Mouse (Mus musculus): Measurements from ENCODE around the gene Herc4.

Herc4 gene

DNA sequence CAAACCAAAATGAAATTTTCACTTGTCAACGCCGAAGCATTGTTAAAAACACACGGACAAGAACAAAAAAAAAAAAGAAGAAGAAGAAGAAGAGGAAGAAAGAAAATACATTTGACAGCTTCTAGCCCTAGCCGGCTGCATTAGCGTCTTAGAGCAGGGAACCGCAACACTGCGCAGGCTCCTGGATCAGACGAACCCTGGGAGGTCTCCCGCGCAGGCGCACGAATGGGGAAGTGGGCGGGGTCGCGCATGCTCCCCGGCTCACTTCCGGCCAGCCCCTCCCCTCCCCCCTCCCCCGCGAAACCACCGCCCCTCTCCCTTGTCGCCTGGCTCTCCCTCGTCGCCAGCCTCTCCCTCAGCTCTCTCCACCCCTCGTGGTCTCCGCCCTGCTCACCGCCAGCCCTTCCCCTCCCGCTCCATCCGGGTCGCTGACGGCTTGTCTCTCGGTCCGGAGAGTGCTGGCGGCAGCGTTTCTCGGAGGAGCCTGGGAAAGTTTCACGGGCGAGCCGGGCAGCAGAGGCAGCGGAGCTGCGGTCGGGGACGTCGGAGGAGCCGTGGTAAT lies at the start of gene Herc4:
Gene Herc4 (plus strand): TSS at position 318 of the 562 bp plus-strand sequence.
- DNase-seq (ENCODE audit: low read depth, low spot score) = peak; percentile 88

DNA sequence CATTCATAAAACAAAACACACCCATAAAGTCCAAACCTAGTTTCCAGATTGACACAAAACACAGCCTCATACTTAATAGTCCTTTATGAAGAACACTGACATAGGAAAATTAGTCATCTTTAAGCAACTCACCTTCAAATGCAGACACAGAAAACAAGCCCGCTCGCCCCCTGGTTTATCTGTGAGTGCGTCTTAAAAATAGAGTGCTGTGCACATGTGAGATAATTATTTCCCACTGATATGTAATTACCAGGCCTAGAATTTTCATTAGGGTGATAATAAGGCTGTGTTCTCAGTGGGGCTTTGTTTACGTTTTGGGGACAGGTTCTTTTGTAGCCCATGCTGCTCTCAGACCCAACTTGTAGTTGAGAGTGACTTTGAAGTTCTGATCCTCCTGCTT lies 44.6 kb upstream of the Herc4 start:
- DNase-seq (ENCODE audit: low read depth, low spot score) = no peak

DNA sequence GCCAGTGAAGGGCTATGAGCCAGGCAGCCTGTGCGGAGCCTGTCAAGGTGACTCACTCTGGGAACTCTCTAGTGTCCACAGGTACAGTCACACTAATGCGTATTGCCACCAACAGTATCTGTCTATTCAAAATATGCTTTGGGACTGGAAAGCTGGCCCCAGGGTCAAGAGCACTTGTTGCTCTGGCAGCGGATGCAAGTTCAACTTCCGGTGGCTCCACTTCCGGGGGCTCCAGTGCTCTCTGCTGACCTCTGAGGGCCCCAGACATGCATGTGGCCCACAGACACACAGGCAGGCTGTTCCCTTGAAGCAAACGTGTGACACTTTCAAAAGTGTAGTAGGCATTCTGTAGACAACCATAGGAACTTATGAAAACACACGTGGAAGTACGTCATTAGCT lies 42.1 kb upstream of the Herc4 start:
- no peak for DNase-seq (ENCODE audit: low read depth, low spot score)

DNA sequence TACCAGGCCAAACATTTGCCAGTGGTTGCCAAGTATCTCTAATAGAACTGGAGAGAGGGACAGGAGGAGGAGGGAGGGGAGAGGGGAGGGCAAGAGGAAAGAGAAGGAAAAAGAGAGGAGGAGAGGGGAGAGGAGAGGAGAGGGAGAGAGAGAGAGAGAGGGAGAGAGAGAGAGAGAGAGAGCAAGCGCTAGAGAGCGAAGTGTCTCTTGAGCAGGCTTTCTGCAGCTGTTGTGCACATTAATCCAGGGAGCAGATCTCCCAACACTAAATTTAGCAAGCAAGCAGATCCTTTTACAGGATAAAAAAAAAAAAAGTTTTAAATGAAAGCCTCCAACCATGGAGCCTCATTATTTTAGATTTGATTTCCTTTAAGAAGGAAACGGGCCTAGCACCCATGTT lies 40.6 kb upstream of the Herc4 start:
- no peak for DNase-seq (ENCODE audit: low read depth, low spot score)

DNA sequence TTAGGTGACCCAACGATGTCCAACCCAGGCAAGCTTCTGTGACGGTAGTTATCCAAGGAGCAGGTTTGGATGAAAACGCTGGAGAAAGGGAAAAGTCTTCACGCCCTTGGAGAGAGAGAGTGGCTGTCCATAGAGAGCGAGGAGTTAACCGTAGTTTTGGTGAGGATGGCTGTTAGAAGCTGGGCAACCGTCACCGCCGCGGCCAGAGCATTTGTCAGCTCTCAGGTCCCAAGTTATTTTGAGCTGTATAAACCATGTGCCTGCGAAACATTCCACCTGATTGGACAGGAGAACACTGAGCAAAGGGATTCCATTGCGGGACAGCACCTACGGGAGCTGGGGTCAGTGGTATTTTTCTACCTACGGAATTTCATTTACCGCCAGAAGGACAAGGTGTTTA lies 39.9 kb upstream of the Herc4 start, which contains the start of gene Mypn:
Gene Mypn (minus strand): TSS at position 225 of the 400 bp plus-strand sequence.
- DNase-seq (ENCODE audit: low read depth, low spot score) = no peak

DNA sequence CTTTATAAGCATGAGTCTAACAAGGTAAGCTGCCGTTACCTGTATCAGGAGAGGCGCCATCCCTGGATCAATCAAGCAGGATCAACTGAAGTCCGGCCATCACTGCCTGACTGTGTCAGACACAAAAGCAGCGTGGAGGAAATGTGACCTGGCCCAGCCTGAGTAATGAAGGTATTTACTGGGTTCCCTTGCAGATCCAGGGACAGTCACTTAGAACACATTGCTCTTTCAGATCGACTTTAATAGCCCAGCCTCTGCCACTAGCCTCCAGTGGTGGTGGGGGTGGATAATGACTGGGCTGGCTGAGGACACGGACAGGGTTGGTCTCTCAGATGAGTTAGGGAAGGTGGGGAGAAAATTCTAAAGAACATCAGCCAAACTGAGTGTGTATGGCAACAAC lies 34.7 kb upstream of the Herc4 start:
- DNase-seq (ENCODE audit: low read depth, low spot score) = no peak

DNA sequence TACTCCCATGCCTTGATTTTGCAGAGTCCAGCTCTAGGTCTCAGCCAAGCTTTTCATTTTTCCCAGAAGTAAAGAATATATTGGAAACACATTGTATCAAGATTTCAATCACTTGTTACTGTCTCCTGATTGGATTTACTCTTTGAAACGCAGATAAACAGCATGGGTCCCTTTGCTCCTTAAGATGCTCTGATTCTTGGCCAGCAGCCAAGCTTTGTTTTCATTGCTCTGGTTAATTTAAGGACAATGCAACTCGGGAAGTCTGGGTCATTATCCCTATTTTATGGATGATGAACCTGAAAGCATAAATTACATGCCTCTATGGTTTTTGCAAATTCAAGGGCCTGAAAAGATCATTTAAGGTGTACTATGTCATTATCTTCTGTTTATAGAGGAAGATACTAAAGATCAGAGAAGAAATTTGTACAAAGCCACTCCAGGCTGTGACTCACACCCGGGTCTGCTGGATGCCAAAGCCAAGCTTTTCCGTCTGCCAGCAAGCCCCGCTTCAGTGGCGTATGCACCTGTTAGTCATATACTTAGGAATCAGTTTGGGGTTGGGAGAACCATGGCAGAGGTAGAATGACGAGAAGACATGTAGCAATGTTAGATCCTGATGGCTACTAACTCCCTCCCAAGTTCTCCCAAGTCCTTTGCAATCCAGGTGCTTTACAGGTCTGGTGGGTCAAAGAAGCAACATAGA lies 22.4 kb upstream of the Herc4 start:
- no peak for DNase-seq (ENCODE audit: low read depth, low spot score)

DNA sequence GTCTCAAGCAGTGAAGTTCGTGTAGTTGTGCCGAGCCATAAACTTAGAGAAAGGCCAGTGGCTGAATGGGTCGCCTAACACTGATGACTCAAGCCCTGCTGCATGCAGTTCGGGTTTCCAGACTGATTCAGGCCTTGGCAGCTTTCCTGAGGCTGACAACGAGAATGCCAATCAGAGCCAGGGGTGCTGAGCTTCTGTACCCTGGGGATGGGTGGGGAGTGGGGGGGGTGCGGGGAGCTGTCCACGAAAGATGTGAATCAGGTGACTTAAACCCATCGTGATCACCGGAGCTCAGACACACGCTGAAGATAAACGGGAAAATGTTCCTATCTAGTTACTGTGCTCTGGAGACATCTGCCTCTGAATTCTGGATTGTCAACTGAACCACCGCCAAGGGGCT lies 19.3 kb upstream of the Herc4 start:
- DNase-seq (ENCODE audit: low read depth, low spot score) = no peak

DNA sequence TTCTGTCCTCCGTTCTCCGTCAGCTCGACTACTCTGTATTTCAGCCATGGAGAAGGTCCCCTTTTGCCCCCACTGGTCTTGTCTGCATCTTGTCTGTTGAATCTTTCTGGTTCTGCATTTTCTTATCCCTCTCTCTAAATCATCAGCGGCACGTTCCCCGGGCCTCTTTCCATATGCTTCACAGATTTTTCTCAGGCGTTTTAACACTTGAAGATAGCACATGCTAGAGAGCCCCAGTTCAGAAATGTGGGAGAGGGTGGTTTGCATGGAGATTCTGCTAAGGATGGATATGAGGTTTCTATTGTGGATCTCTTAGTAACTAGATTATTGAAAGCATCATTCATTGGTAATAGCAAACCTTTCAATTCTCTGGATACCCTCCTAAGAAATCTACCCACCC lies 13.3 kb upstream of the Herc4 start:
- DNase-seq (ENCODE audit: low read depth, low spot score) = no peak

DNA sequence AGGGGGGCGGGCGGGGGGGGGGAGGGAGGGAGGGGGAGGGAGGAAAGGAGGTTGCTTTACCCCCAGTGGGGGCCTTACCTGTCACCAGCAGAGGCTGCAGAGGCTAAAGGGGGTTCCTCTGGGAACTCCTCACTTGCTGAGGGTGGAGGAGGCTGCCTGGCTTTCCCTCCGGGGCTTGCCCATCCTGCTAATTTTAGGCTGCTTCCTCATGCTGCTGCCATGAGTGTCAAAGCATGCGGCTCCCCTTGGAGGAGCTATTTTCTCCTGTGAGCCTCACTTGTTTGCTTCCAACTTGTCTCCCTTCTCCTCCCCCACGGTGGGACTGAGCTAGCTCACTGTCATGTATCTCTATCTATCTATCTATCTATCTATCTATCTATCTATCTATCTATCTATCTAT lies 12.8 kb upstream of the Herc4 start:
- DNase-seq (ENCODE audit: low read depth, low spot score) = no peak

DNA sequence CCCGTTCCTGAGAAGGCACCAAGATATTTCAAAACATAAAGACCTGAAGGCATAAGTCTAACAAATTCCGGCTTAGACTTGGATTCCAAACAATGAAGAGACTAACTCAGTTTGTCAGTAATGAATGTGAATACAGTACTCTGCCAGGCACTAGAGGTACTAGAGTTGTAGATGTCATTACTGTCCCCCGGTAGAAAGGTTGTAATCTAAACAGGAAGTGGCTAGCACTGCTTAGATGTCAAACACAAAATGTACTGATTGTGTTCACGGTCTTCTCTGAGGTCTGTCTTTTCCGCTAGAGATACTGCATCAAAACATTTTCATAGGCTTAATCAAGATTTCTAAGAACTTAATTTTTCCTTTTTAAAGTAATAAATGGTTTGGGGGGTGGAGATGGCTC lies 12.0 kb upstream of the Herc4 start:
- no peak for DNase-seq (ENCODE audit: low read depth, low spot score)

DNA sequence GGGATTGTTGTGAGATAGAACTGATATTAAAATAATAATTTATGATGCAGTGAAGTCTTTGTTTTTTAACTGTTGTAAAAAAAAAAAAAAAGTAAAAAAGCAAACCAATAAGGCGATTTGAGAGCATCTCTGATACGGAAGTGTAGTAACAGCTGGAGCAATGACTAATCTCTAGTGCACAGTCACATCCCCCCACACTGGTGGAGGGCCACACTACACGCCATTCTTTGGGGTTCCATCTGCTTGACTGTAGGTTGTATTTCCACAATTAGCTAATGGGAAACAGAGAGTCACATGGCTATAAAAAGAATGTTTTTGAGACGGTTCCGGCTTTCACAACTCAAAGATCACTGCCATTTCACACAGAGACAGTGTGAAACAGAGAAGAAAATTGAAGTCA lies 9.5 kb upstream of the Herc4 start:
- DNase-seq (ENCODE audit: low read depth, low spot score) = no peak

DNA sequence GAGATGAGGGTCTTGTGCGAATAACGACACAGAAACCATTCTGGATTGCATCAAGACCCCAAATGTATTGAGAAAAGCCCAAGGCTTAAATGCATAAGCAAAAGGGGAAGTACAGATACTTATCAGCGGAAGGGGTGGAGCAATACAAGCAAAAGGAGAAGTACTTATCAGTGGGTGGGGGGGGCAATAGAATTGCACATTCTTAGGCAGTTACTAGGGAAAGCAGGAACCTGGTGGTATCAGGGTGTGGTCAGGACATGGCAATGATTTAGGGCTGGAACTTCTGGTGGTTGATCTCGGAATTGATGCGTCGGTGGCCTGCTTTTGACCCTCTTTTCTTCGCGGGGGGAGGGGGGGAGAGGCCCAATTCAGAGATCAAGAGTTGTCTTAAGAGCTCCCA lies 7.7 kb upstream of the Herc4 start:
- DNase-seq (ENCODE audit: low read depth, low spot score) = no peak

DNA sequence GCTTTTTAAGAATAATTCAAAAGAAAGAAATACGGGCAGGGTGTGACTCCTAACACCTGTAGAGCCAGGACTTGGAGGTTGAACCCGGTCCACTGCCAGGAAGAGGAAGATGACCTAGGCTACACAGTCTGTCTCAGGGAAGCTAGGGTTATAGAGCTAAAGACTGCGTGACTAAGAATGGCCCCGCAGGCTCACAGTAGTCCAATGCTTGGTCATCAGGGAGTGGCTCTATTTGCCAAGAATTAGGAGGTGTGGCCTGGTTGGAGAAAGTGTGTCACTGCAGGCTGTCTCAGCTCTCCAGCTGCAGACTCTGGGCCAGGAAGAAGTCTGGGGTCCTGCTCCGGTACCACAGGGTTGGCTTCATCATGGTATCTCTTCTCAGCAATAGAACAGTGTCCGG lies 6.9 kb upstream of the Herc4 start:
- DNase-seq (ENCODE audit: low read depth, low spot score) = no peak

DNA sequence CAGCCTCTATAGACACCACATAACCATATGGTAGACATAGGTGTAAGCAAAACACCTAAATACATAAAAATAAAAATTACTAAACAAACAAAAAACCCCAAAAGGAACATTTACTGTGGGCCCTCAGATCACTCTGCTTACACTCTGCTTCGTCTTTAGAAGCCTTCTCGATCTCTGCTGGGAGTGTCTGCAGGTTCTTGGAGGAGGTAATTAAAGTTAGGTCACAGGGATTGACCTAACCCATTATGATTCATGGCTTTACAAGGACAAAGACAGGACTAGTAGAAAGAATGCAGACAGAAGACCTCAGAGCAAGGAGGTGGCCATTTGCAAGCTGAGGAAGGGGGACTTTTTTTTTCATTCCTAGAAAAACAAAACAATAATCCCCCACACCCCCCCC lies 6.4 kb upstream of the Herc4 start:
- DNase-seq (ENCODE audit: low read depth, low spot score) = no peak

DNA sequence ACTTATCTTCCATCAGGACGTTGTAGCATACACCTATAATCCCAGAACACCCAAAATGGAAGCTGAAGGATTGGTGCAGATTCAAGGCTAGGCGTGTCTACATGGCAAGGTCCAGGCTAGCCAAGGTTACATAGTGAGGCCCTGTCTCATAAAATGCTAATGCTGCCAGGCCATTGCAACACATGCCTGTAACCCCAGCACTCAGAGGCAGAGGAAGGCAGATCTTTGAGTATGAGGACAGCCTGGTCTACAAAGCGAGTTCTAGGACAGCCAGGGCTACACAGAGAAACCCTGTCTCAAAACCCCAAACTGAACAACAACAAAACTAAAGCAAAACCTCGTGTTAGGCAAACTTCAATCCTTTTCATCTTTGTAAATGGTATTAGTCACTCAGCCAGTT lies 5.5 kb upstream of the Herc4 start:
- no peak for DNase-seq (ENCODE audit: low read depth, low spot score)

DNA sequence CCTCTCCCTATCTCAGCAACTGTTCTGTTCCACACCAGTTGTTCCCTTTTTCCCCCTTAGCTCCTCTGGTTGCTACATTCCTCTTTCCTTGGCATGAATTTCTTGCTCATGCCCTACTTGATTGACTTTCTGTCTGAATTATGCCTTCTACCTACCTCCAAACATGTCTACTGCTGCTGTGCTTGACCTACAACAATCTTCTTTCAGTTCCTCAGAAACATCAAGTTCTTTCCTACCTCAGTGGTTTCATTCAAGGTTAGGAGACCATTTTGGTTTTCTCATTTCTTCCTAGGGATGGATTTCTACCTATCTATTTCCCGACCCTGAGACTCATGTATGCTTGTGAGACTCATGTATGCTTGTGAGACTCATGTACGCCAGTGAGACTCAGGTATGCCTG lies 3.8 kb upstream of the Herc4 start:
- no peak for DNase-seq (ENCODE audit: low read depth, low spot score)

DNA sequence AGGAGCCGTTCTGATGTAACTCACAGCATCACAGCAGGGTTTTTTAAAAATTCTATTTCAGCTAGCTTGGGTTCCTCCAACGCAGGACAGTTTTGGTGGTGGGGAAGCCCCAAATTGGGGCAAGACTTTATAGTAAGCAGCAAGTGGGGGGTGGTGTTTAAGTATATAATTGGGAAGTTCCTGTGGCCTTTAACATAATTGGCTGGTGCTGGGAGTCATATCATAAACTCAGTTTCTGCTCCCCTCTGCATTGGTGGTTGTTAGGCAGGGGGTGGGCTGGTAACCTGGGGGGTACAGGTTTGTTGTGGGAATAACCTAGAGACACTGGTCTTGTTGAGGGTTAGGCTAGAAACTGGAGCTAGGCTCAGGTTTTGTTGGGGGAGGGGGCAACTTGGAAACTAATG lies 2.7 kb upstream of the Herc4 start:
- no peak for DNase-seq (ENCODE audit: low read depth, low spot score)

DNA sequence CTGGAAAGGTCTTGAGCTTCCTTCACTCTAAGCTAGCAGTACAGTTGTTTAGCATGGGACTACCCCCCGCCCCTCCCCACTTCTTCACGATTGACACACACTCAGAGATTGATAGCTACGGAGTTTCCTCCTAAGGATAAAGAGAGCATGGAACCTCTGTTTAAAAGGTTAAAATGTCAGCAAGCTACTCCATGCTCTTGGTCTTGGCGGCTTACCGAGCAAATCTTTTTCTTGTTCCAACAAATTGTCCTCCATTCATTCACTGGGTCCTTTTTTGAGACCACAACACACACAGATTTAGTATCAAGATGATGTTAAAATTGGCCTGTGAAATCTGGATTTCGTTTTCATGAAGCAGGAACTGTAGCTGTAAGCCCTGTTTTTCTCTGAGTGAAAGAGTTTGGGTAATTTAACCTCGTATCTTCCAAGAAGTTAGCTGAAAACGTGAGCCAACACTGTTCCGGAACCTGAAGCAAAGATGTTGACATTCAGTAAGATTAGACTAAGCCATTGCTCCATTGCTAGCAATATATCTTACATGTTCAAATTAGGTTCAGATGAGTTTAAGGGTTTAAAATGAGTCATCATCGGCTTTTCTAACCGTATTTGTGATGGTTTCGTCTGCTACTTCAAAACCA lies 693 bp upstream of the Herc4 start:
- no peak for DNase-seq (ENCODE audit: low read depth, low spot score)

DNA sequence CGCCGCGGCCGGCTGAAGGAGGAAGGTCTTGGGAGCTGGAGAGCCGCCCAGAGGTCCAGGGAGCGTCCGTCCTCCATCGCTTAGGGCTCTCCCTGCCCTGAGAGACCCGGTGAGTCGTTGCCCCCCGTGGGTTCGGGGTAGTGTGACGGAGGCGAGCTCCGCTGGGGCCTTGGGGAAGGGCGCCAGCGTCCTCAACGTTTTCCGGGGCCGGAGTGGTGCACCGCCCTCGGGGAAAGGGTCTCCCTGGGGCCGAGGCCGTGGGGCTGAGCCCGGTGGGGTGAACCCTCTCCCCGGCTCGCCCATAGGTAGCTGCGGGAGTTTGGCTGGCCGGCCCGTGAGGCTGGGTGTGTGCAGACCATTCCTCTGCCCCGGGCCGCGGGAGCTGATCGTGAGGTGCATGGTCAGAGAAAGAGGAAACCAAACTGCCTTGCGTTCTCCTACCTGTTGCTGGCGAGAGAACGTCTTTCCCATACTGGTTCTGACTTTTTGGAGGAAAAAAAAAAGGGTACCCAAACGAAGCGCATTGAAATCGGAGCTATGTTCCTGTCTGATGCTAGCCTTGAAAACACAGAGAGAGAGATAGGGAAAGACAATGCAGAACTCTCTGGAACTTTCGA lies 553 bp downstream of the Herc4 start:
- DNase-seq (ENCODE audit: low read depth, low spot score) = peak; percentile 26

DNA sequence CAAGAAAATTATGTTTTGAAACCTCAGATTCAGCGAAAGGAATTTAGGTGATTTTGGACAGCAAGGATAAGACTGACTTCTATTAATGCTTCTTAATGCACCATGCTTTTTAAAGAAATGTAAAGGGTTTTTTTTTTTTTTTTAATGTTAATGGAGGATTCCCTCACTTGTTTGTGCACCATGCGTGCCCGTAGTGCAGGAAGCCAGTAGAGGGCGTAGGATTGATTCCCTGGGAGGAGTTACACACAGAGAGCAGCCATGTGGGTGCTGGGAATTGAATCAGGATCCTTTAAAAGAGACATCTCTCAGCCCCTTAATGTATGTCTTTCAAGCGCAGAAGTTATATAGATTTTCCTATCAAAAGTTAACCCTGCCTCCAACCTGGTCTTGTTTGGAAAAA lies 1.1 kb downstream of the Herc4 start:
- DNase-seq (ENCODE audit: low read depth, low spot score) = peak; percentile 13

DNA sequence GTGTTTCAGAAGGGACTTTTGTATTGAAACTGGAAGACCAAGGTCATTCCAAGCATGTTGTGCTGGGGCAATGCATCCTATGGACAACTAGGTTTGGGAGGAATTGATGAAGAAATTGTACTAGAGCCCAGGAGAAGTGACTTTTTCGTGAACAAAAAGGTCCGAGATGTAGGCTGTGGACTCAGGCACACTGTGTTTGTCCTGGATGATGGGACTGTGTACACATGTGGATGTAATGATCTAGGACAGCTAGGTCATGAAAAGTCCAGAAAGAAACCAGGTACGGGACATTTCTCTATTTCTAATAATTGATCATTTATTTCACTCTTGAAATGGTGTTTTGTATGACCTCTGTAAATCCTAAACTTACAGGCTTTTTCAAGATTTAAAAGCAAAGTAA lies 2.2 kb downstream of the Herc4 start:
- no peak for DNase-seq (ENCODE audit: low read depth, low spot score)

DNA sequence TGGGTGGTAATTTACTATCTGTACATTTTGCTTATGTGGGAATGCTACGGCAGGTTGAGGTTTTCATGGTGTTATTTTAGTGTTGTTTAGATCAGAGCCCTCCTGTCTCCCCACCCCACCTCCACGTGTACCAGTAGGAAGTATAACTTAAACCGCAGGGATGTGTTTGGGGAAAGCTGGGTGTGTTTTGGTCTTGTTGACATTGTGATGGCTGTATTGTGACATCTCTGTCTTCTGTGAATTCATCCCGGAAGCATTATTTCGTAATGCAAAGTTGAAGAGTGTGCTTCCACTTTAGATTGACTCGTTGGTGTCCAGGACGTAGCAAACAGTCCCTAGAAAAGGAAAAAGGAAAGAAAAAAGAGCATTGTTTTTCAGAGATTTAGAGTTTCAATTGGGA lies 3.8 kb downstream of the Herc4 start:
- DNase-seq (ENCODE audit: low read depth, low spot score) = no peak

Data from embryo, embryonic 11.5 days (tissue).